Mouse (Mus musculus) embryonic facial prominence, embryonic 13.5 days (tissue): ENCODE data around the gene Mnd1. TPM values are rescaled to one million over a fixed set of nuclear protein-coding genes. Genes with fewer than 3 reads are reported as not detected.

Source experiments
- ATAC-seq: fragments of 200-750 bp; cut with Nextera tagmentation; 2 replicates; pipeline ENCODE4 v1.8.0; 2017; ENCODE audit warnings: low read depth; ENCODE audit not compliant: insufficient number of reproducible peaks, insufficient read depth, low FRiP score, low TSS enrichment
- H3K27ac ChIP-seq: fragments of 300-500 bp; sonication (generic); 2 replicates; pipeline ENCODE4 v1.5.1; 2015; ENCODE audit warnings: moderate library complexity, mild to moderate bottlenecking, inconsistent platforms
- H3K27me3 ChIP-seq: fragments of 300-500 bp; sonication (generic); 2 replicates; pipeline ENCODE4 v1.6.1; 2015; ENCODE audit warnings: mild to moderate bottlenecking, inconsistent platforms
- H3K36me3 ChIP-seq: fragments of 300-500 bp; sonication (generic); 2 replicates; pipeline ENCODE4 v1.6.1; 2015; ENCODE audit warnings: mild to moderate bottlenecking, inconsistent platforms
- H3K4me1 ChIP-seq: fragments of 300-500 bp; sonication (generic); 2 replicates; pipeline ENCODE4 v1.6.1; 2015; ENCODE audit warnings: inconsistent platforms
- H3K4me2 ChIP-seq: fragments of 300-500 bp; sonication (generic); 2 replicates; pipeline ENCODE4 v1.6.1; 2015; ENCODE audit warnings: moderate library complexity, mild to moderate bottlenecking, inconsistent platforms
- H3K4me3 ChIP-seq: fragments of 300-500 bp; sonication (generic); 2 replicates; pipeline ENCODE4 v1.5.1; 2015; ENCODE audit warnings: mild to moderate bottlenecking, inconsistent platforms
- H3K9ac ChIP-seq: fragments of 300-500 bp; sonication (generic); 2 replicates; pipeline ENCODE4 v1.6.1; 2015; ENCODE audit warnings: mild to moderate bottlenecking, inconsistent platforms
- H3K9me3 ChIP-seq: fragments of 300-500 bp; sonication (generic); 2 replicates; pipeline ENCODE4 v1.6.1; 2016; ENCODE audit warnings: inconsistent platforms
- WGBS: fragments of 180-500 bp; shearing (Covaris S2); methylation state at CpG from one replicate; pipeline ENCODE4 v1.1.7; 2015; ENCODE audit warnings: mixed read lengths; 5-methylcytosine and 5-hydroxymethylcytosine counted together
- polyA plus RNA-seq: library from polyadenylated mRNA; unstranded; fragments of >200 nt; fragmentation: Nextera tagmentation; extraction: Ambion mirVana; gene quantifications from 2 replicates; pipeline ENCODE4 v1.2.1, GENCODE M21; 2015

Gene Mnd1
- polyA plus RNA-seq = 11.0 and 17.0 TPM in 2 replicates

- Histone ChIP-seq H3K27ac (peak within 1 kb of the TSS; percentile 75), H3K36me3 (0 out of 2 replicates have a peak, but pooled peaks cover 4% of the 10 kb centered on the region), H3K4me1 (peaks cover 10% of the 10 kb centered on the region), H3K27me3 (no peaks in the 10 kb centered on the region), H3K9ac (peak within 1 kb of the TSS; percentile 77), H3K9me3 (no peaks in the 10 kb centered on the region), H3K4me3 (peak within 1 kb of the TSS; percentile 59), H3K4me2 (peak within 1 kb of the TSS; percentile 93)
- peak; percentile 92 for ATAC-seq
- WGBS = 0% methylated on average over 29 of the region's 29 CpGs
Measured at GRCm38 (mm10) chr3:84155558-84156006, at the start of gene Mnd1. Gene Mnd1, minus strand, starts transcription at chr3:84155786.

DNA sequence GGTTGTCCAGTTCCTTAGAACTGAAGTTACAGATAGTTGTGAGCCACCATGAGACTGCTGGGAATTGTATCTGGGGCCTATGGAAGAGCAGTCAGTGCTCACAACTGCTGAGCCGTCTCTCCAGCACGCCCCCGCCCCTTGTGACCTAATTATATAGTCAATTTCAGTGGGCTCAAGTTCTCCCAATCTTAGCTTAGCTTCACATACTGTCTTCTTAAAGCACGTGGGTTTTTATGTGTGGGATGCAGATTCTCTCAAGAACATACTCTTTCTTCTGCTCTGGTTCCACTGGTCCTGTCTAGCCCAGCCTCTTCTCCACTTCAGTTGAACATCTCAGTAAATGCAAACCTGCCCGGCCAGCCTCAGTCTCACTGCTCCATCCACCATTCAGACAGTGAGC, 49.1 kb upstream of the Mnd1 start:
- H3K4me1 ChIP-seq = peaks cover 11% of the 10 kb centered on the region; the same call in 1 of the 2 replicates
- no peak overlapping the region for H3K9ac ChIP-seq
- no peak overlapping the region for H3K27ac ChIP-seq
- no peaks in the 10 kb centered on the region for H3K27me3 ChIP-seq
- H3K9me3 ChIP-seq = no peaks in the 10 kb centered on the region
- peaks cover 24% of the 10 kb centered on the region for H3K36me3 ChIP-seq
- H3K4me2 ChIP-seq = no peak overlapping the region
- no peak overlapping the region for H3K4me3 ChIP-seq
- 64% methylated on average over 5 of the region's 5 CpGs for WGBS
- ATAC-seq = no peak

- no peak for ATAC-seq
- Histone ChIP-seq H3K27ac (no peak overlapping the region), H3K4me3 (no peak overlapping the region), H3K9me3 (no peaks in the 10 kb centered on the region), H3K4me1 (peaks cover 4% of the 10 kb centered on the region; the same call in 1 of the 2 replicates), H3K9ac (no peak overlapping the region), H3K4me2 (no peak overlapping the region), H3K27me3 (no peaks in the 10 kb centered on the region), H3K36me3 (peaks cover 10% of the 10 kb centered on the region; the same call in 1 of the 2 replicates)
- 75% methylated on average over 13 of the region's 13 CpGs for WGBS
Measured at GRCm38 (mm10) chr3:84200559-84201420, 45.2 kb upstream of the Mnd1 start.

DNA sequence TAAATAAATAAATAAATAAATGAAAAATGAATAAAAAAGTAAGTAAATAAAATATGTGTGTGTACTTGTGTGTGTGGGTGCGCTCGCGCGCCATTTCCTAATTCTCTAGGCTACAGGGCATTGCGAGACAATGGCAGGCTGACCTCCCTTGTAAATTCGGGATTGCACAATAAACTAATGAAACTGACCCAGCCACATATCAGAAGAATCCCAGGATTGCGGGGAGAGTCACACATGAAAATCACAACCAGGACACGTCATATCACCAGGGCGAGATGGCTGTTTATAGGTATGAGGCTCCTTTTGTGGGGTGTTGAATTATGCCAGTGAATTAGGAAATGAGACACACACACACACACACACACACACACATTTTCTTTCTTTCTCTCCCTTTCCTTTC, 43.9 kb upstream of the Mnd1 start:
- peaks cover 4% of the 10 kb centered on the region; the same call in 1 of the 2 replicates for H3K4me1 ChIP-seq
- H3K27me3 ChIP-seq = no peaks in the 10 kb centered on the region
- H3K4me2 ChIP-seq = no peak overlapping the region
- no peaks in the 10 kb centered on the region for H3K9me3 ChIP-seq
- 92% methylated on average over 9 of the region's 9 CpGs for WGBS
- ATAC-seq = no peak
- no peak overlapping the region for H3K27ac ChIP-seq
- H3K9ac ChIP-seq = no peak overlapping the region
- H3K36me3 ChIP-seq = peaks cover 10% of the 10 kb centered on the region; the same call in 1 of the 2 replicates
- no peak overlapping the region for H3K4me3 ChIP-seq

- no peak for ATAC-seq
- H3K9ac ChIP-seq = no peak overlapping the region
- no peak overlapping the region for H3K4me3 ChIP-seq
- WGBS = 91% methylated on average over 3 of the region's 3 CpGs
- H3K27ac ChIP-seq = no peak overlapping the region
- no peaks in the 10 kb centered on the region for H3K9me3 ChIP-seq
- peaks cover 7% of the 10 kb centered on the region; the same call in 1 of the 2 replicates for H3K4me1 ChIP-seq
- no peaks in the 10 kb centered on the region for H3K27me3 ChIP-seq
- H3K36me3 ChIP-seq = peaks cover 10% of the 10 kb centered on the region; the same call in 1 of the 2 replicates
- no peak overlapping the region for H3K4me2 ChIP-seq
Measured at GRCm38 (mm10) chr3:84198229-84198628, 42.6 kb upstream of the Mnd1 start.

DNA sequence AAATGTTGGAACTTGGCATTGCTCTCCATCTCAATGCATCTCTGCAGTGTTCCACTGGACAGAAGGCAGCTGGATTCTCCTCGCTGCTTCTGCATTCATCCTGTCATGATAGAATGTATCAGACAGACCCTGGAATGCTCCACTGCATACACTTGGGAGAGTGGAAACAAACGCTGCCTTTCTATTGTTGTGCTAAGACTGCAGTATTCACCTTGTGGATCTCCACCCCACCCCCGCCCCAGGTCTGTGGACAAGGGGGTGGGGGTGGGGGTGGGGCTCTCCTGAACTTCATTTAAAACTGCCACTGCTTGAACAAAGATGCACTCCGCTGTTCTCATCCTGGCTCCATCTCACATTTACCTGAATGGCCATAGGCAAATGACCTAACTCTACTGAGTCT, 38.3 kb upstream of the Mnd1 start:
- H3K9ac ChIP-seq = no peak overlapping the region
- peaks cover 22% of the 10 kb centered on the region; the same call in 1 of the 2 replicates for H3K4me1 ChIP-seq
- no peak for ATAC-seq
- 50% methylated on average over 4 of the region's 4 CpGs for WGBS
- H3K4me3 ChIP-seq = no peak overlapping the region
- H3K27me3 ChIP-seq = peaks cover 17% of the 10 kb centered on the region
- no peak overlapping the region for H3K27ac ChIP-seq
- H3K9me3 ChIP-seq = no peaks in the 10 kb centered on the region
- no peak overlapping the region for H3K4me2 ChIP-seq
- peaks cover 21% of the 10 kb centered on the region for H3K36me3 ChIP-seq

GRCm38 (mm10) chr3:84191141-84191881, 35.7 kb upstream of the Mnd1 start:
- H3K9ac ChIP-seq = peak overlapping the region; percentile 49
- peak overlapping the region; percentile 35 for H3K4me3 ChIP-seq
- H3K4me2 ChIP-seq = peak overlapping the region; percentile 57
- ATAC-seq = no peak
- H3K27me3 ChIP-seq = peaks cover 17% of the 10 kb centered on the region
- H3K9me3 ChIP-seq = no peaks in the 10 kb centered on the region
- H3K4me1 ChIP-seq = peaks cover 22% of the 10 kb centered on the region; the same call in 1 of the 2 replicates
- peaks cover 18% of the 10 kb centered on the region for H3K36me3 ChIP-seq
- WGBS = 34% methylated on average over 21 of the region's 21 CpGs
- H3K27ac ChIP-seq = peak overlapping the region; percentile 48

DNA sequence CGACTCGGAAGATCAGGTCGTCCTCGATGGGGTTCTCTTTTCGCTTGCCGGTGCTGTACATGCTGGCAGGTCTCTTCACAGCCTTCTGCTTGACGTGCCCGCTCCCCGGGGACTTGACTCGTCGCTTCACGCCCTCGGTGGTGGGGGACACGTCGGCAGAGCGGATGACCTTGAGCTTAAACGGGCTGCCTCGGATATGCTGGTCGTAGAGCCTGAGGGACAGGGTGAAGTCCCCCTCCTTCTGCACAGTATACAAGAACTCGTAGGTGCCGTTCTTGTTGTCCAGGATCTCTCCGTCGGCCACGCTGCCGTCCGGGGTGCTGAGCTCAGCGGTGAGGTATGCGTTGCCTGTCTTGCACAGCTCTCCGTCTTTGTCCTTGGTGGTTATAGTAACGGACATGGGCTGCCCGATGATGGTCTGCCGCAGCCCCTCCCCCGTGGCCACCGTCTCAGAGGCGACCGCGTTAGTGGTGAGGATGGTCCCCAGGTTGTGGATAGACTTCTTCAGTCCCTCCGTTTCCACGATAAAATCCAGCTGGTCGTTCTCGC, 35.0 kb upstream of the Mnd1 start:
- 16% methylated on average over 41 of the region's 41 CpGs for WGBS
- H3K36me3 ChIP-seq = peaks cover 18% of the 10 kb centered on the region
- peak overlapping the region; percentile 57 for H3K4me2 ChIP-seq
- peak overlapping the region; percentile 48 for H3K27ac ChIP-seq
- H3K4me3 ChIP-seq = peak overlapping the region; percentile 35
- no peaks in the 10 kb centered on the region for H3K9me3 ChIP-seq
- H3K4me1 ChIP-seq = peaks cover 22% of the 10 kb centered on the region; the same call in 1 of the 2 replicates
- no peak for ATAC-seq
- peaks cover 17% of the 10 kb centered on the region for H3K27me3 ChIP-seq
- peak overlapping the region; percentile 58 for H3K9ac ChIP-seq

DNA sequence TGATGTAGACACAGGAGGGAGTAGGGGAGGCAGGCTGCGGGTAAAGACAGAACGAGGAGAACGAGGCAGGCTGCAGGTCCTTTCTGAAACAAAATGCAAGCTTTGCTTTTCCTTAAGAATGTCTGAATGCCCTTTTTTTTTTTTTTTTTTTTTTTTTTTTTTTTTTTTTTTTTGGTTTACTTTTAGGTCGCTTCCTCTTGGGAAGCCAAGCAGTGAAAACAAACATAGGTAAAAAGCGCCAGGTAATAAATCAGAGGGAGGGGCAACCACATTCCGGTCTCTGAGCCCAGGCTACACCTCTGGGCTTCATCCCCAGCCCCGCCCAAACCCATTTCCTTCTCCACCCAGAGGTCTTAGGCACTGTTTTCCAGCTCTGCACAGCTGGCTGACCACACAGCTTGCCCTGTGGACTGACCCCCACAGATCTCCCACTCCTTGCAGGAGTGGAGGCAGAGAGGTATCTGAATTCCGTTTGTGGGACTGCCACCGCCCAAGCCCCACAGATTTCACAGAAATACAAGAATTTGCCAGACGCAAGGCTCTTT, 34.1 kb upstream of the Mnd1 start:
- no peak for ATAC-seq
- Histone ChIP-seq H3K4me3 (peak overlapping the region; percentile 35), H3K9me3 (no peaks in the 10 kb centered on the region), H3K4me1 (peaks cover 22% of the 10 kb centered on the region; the same call in 1 of the 2 replicates), H3K27ac (0 out of 2 replicates have a peak overlapping the region, but pooled peaks have one; percentile 28), H3K36me3 (peaks cover 18% of the 10 kb centered on the region), H3K4me2 (peak overlapping the region; percentile 57), H3K9ac (no peak overlapping the region), H3K27me3 (peaks cover 17% of the 10 kb centered on the region)
- 45% methylated on average over 10 of the region's 10 CpGs for WGBS

- Histone ChIP-seq H3K36me3 (peaks cover 8% of the 10 kb centered on the region; the same call in 1 of the 2 replicates), H3K4me1 (no peaks in the 10 kb centered on the region), H3K27me3 (no peaks in the 10 kb centered on the region), H3K9me3 (no peaks in the 10 kb centered on the region), H3K4me2 (no peak overlapping the region), H3K9ac (no peak overlapping the region), H3K4me3 (no peak overlapping the region), H3K27ac (no peak overlapping the region)
- WGBS = 44% methylated on average over 4 of the region's 4 CpGs
- ATAC-seq = no peak
Measured at GRCm38 (mm10) chr3:84181717-84182116, 26.1 kb upstream of the Mnd1 start.

DNA sequence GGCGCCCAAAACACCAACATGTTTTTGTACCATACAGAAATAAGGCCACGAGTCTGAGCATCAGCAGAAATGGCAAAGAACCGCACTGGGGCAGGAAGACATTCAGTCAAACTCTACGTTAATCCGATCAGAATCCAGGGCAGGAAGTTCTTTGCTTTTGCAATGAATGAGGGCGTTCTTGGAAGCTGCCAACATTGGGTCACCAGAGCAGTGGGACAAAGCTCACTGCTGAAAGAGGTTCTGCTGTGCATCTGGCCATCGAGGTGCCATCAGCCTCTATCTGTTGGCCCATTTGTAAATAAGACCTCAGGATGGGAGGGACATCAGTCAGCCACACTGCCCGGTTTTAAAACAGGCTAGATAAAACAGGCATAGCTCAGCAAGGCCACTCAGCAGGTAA, 25.5 kb upstream of the Mnd1 start:
- H3K4me2 ChIP-seq = no peak overlapping the region
- H3K36me3 ChIP-seq = peaks cover 13% of the 10 kb centered on the region; the same call in 1 of the 2 replicates
- WGBS = 34% methylated on average over 8 of the region's 8 CpGs
- no peak for ATAC-seq
- H3K27ac ChIP-seq = no peak overlapping the region
- no peaks in the 10 kb centered on the region for H3K4me1 ChIP-seq
- no peaks in the 10 kb centered on the region for H3K9me3 ChIP-seq
- no peaks in the 10 kb centered on the region for H3K27me3 ChIP-seq
- H3K9ac ChIP-seq = no peak overlapping the region
- no peak overlapping the region for H3K4me3 ChIP-seq
